Mouse (Mus musculus): ENCODE results near the gene Gabrg3. TPM values are rescaled to one million over a fixed set of nuclear protein-coding genes. Genes with fewer than 3 reads are reported as not detected.

The Gabrg3 gene
- polyA plus RNA-seq, 1 experiment from 2014 or later, result 1.3 TPM

- Histone ChIP-seq H3K4me1 (no peaks in the 10 kb centered on the region), H3K36me3 (no peaks in the 10 kb centered on the region), H3K27ac (no peak overlapping the region), H3K9me3 (no peaks in the 10 kb centered on the region), H3K9ac (no peak overlapping the region), H3K4me2 (no peak overlapping the region), H3K4me3 (no peak overlapping the region), H3K27me3 (no peaks in the 10 kb centered on the region)
- 80% methylated on average over 3 of the region's 3 CpGs for WGBS
- no peak for ATAC-seq (ENCODE audit: insufficient number of reproducible peaks, low FRiP score, low TSS enrichment, low read depth)
Measured at GRCm38 (mm10) chr7:57158211-57158610, 228.8 kb downstream of the Gabrg3 start.

- no peaks in the 10 kb centered on the region for H3K36me3 ChIP-seq
- no peak overlapping the region for H3K4me3 ChIP-seq
- no peak for ATAC-seq (ENCODE audit: insufficient number of reproducible peaks, low FRiP score, low TSS enrichment, low read depth)
- no peaks in the 10 kb centered on the region for H3K4me1 ChIP-seq
- WGBS, result 57% methylated on average over 5 of the region's 5 CpGs
- H3K4me2 ChIP-seq, result no peak overlapping the region
- H3K9me3 ChIP-seq, result no peaks in the 10 kb centered on the region
- no peaks in the 10 kb centered on the region for H3K27me3 ChIP-seq
- no peak overlapping the region for H3K27ac ChIP-seq
- H3K9ac ChIP-seq, result no peak overlapping the region
Measured at GRCm38 (mm10) chr7:57153743-57154142, 233.2 kb downstream of the Gabrg3 start.

- WGBS, result 74% methylated on average over 5 of the region's 5 CpGs
- H3K4me3 ChIP-seq, result no peak overlapping the region
- ATAC-seq (ENCODE audit: insufficient number of reproducible peaks, low FRiP score, low TSS enrichment, low read depth), result no peak
- no peaks in the 10 kb centered on the region for H3K4me1 ChIP-seq
- no peaks in the 10 kb centered on the region for H3K36me3 ChIP-seq
- H3K9ac ChIP-seq, result no peak overlapping the region
- H3K4me2 ChIP-seq, result no peak overlapping the region
- no peaks in the 10 kb centered on the region for H3K27me3 ChIP-seq
- no peak overlapping the region for H3K27ac ChIP-seq
- H3K9me3 ChIP-seq, result no peaks in the 10 kb centered on the region
Measured at GRCm38 (mm10) chr7:57150768-57151167, 236.2 kb downstream of the Gabrg3 start.

- H3K27me3 ChIP-seq, result no peaks in the 10 kb centered on the region
- ATAC-seq (ENCODE audit: insufficient number of reproducible peaks, low FRiP score, low TSS enrichment, low read depth), result 0 out of 2 replicates have a peak, but pooled peaks have one; percentile 61
- H3K36me3 ChIP-seq, result no peaks in the 10 kb centered on the region
- no peak overlapping the region for H3K9ac ChIP-seq
- H3K4me3 ChIP-seq, result no peak overlapping the region
- no peak overlapping the region for H3K27ac ChIP-seq
- no peak overlapping the region for H3K4me2 ChIP-seq
- H3K9me3 ChIP-seq, result no peaks in the 10 kb centered on the region
- WGBS, result 55% methylated on average over 4 of the region's 4 CpGs
- H3K4me1 ChIP-seq, result no peaks in the 10 kb centered on the region
Measured at GRCm38 (mm10) chr7:57138072-57138704, 248.8 kb downstream of the Gabrg3 start.

- Histone ChIP-seq H3K9ac (no peak overlapping the region), H3K27me3 (no peaks in the 10 kb centered on the region), H3K4me1 (no peaks in the 10 kb centered on the region), H3K9me3 (no peaks in the 10 kb centered on the region), H3K27ac (no peak overlapping the region), H3K4me3 (no peak overlapping the region), H3K36me3 (no peaks in the 10 kb centered on the region), H3K4me2 (no peak overlapping the region)
- WGBS, result 67% methylated on average over 4 of the region's 4 CpGs
- ATAC-seq (ENCODE audit: insufficient number of reproducible peaks, low FRiP score, low TSS enrichment, low read depth), result no peak
Measured at GRCm38 (mm10) chr7:57133009-57133408, 254.0 kb downstream of the Gabrg3 start.

GRCm38 (mm10) chr7:57132471-57132870, 254.5 kb downstream of the Gabrg3 start:
- Histone ChIP-seq H3K4me3 (no peak overlapping the region), H3K4me1 (no peaks in the 10 kb centered on the region), H3K27me3 (no peaks in the 10 kb centered on the region), H3K9ac (no peak overlapping the region), H3K9me3 (no peaks in the 10 kb centered on the region), H3K36me3 (no peaks in the 10 kb centered on the region), H3K4me2 (no peak overlapping the region), H3K27ac (no peak overlapping the region)
- 78% methylated on average over 2 of the region's 2 CpGs for WGBS
- ATAC-seq (ENCODE audit: insufficient number of reproducible peaks, low FRiP score, low TSS enrichment, low read depth), result no peak

- Histone ChIP-seq H3K36me3 (no peaks in the 10 kb centered on the region), H3K4me3 (no peak overlapping the region), H3K4me2 (no peak overlapping the region), H3K27ac (no peak overlapping the region), H3K27me3 (no peaks in the 10 kb centered on the region), H3K9me3 (no peaks in the 10 kb centered on the region), H3K9ac (no peak overlapping the region), H3K4me1 (no peaks in the 10 kb centered on the region)
- no peak for ATAC-seq (ENCODE audit: insufficient number of reproducible peaks, low FRiP score, low TSS enrichment, low read depth)
- 69% methylated on average over 3 of the region's 3 CpGs for WGBS
Measured at GRCm38 (mm10) chr7:57100065-57100464, 286.9 kb downstream of the Gabrg3 start.

GRCm38 (mm10) chr7:57082071-57082470, 304.9 kb downstream of the Gabrg3 start:
- no peak overlapping the region for H3K9ac ChIP-seq
- no peaks in the 10 kb centered on the region for H3K4me1 ChIP-seq
- no peak overlapping the region for H3K4me3 ChIP-seq
- H3K27ac ChIP-seq, result no peak overlapping the region
- H3K4me2 ChIP-seq, result no peak overlapping the region
- no peaks in the 10 kb centered on the region for H3K9me3 ChIP-seq
- no peaks in the 10 kb centered on the region for H3K27me3 ChIP-seq
- no peak for ATAC-seq (ENCODE audit: insufficient number of reproducible peaks, low FRiP score, low TSS enrichment, low read depth)
- H3K36me3 ChIP-seq, result no peaks in the 10 kb centered on the region
- whole genome bisulfite sequencing, result 66% methylated on average over 3 of the region's 3 CpGs

GRCm38 (mm10) chr7:57071435-57072160, 315.4 kb downstream of the Gabrg3 start:
- Histone ChIP-seq H3K27me3 (no peaks in the 10 kb centered on the region), H3K9ac (no peak overlapping the region), H3K4me3 (no peak overlapping the region), H3K27ac (no peak overlapping the region), H3K4me1 (no peaks in the 10 kb centered on the region), H3K9me3 (no peaks in the 10 kb centered on the region), H3K36me3 (no peaks in the 10 kb centered on the region), H3K4me2 (no peak overlapping the region)
- 83% methylated on average over 2 of the region's 2 CpGs for WGBS
- no peak for ATAC-seq (ENCODE audit: insufficient number of reproducible peaks, low FRiP score, low TSS enrichment, low read depth)

GRCm38 (mm10) chr7:57065398-57065797, 321.6 kb downstream of the Gabrg3 start:
- WGBS, result 89% methylated on average over 3 of the region's 3 CpGs
- H3K4me2 ChIP-seq, result no peak overlapping the region
- no peak overlapping the region for H3K4me3 ChIP-seq
- no peaks in the 10 kb centered on the region for H3K4me1 ChIP-seq
- H3K27me3 ChIP-seq, result no peaks in the 10 kb centered on the region
- no peaks in the 10 kb centered on the region for H3K9me3 ChIP-seq
- H3K27ac ChIP-seq, result no peak overlapping the region
- no peaks in the 10 kb centered on the region for H3K36me3 ChIP-seq
- ATAC-seq (ENCODE audit: insufficient number of reproducible peaks, low FRiP score, low TSS enrichment, low read depth), result no peak
- H3K9ac ChIP-seq, result no peak overlapping the region

- 73% methylated on average over 1 of the region's 1 CpGs for WGBS
- Histone ChIP-seq H3K9ac (no peak overlapping the region), H3K4me3 (no peak overlapping the region), H3K36me3 (no peaks in the 10 kb centered on the region), H3K4me1 (no peaks in the 10 kb centered on the region), H3K4me2 (no peak overlapping the region), H3K27ac (no peak overlapping the region), H3K27me3 (no peaks in the 10 kb centered on the region), H3K9me3 (no peaks in the 10 kb centered on the region)
- no peak for ATAC-seq (ENCODE audit: insufficient number of reproducible peaks, low FRiP score, low TSS enrichment, low read depth)
Measured at GRCm38 (mm10) chr7:57050906-57051635, 335.9 kb downstream of the Gabrg3 start.

- 61% methylated on average over 2 of the region's 2 CpGs for WGBS
- Histone ChIP-seq H3K27ac (no peak overlapping the region), H3K4me1 (no peaks in the 10 kb centered on the region), H3K36me3 (no peaks in the 10 kb centered on the region), H3K4me3 (no peak overlapping the region), H3K27me3 (no peaks in the 10 kb centered on the region), H3K4me2 (no peak overlapping the region), H3K9ac (no peak overlapping the region), H3K9me3 (no peaks in the 10 kb centered on the region)
- ATAC-seq (ENCODE audit: insufficient number of reproducible peaks, low FRiP score, low TSS enrichment, low read depth), result no peak
Measured at GRCm38 (mm10) chr7:57037861-57038421, 349.0 kb downstream of the Gabrg3 start.

Measured in limb, embryonic 15.5 days (tissue).